7 mouse cellular contexts compared by ENCODE assay signal in the genomic region with DNA sequence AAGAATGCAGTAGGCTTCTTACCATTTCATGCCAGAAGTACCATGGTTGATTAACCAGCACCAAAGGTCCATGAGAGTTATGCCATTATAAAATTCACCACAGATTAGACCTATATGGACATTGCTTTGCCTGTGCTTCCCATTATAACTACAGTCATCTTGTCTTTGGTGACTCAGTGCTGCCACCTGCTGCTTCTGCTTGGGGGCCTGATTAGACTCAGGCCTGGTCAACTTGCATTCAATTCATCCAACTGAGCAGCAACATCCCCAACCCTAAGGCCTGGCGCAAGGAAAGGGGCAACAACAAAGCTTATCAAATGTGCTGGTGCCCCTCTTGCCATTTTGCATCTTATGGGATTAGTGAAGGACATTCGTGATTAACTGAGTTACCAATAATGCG. TPM values are rescaled to one million over a fixed set of nuclear protein-coding genes. Genes with fewer than 3 reads are reported as not detected.
DNase-seq lines count a peak whose midpoint lies in the region; TF ChIP-seq lines count a peak whose summit lies in the region.

No protein-coding gene starts in this region.

- H3K27me3 ChIP-seq in ES-Bruce4 (ENCODE audit: control insufficient read depth, insufficient read depth, low read length, poor library complexity, severe bottlenecking): no peaks in the 10 kb centered on the region
- no peaks in the 10 kb centered on the region for H3K27me3 ChIP-seq in spleen, adult 2 months (ENCODE audit: control insufficient read depth, insufficient read depth, low read length)

- H3K9me3 ChIP-seq in ES-Bruce4 (replicated peaks; ENCODE audit: control insufficient read depth, insufficient read depth, low read length, poor library complexity, severe bottlenecking): no peaks in the 10 kb centered on the region

- peak; percentile 80 for TF ChIP-seq CTCF in ES-Bruce4 (IDR thresholded peaks at IDR 0.05; ENCODE audit: low read depth, low read length)
- peak; percentile 64; the same call in 1 of the 2 replicates for TF ChIP-seq CTCF in spleen, adult 2 months (IDR thresholded peaks at IDR 0.05; ENCODE audit: extremely low read depth, insufficient read depth, insufficient read length, insufficient replicate concordance)

- no peak overlapping the region for H3K4me3 ChIP-seq in ES-Bruce4 (ENCODE audit: low read depth, low read length)
- no peak overlapping the region for H3K4me3 ChIP-seq in spleen, adult 2 months (ENCODE audit: extremely low read depth, insufficient read depth, insufficient read length)

- 91% methylated on average over 3 of the region's 3 CpGs for WGBS in spleen, adult 2 months

- H3K27ac ChIP-seq in ES-Bruce4 (ENCODE audit: insufficient read depth, low read length): no peak overlapping the region
- no peak overlapping the region for H3K27ac ChIP-seq in spleen, adult 2 months (ENCODE audit: insufficient read depth, low read length)

- no peak for TF ChIP-seq POLR2A in ES-Bruce4 (IDR thresholded peaks at IDR 0.05; ENCODE audit: insufficient read depth, low read length)
- TF ChIP-seq POLR2A in spleen, adult 2 months (IDR thresholded peaks at IDR 0.05; ENCODE audit: low read depth, low read length): no peak

- TF ChIP-seq EP300 in ES-Bruce4 (IDR thresholded peaks at IDR 0.05; ENCODE audit: insufficient read depth, low read depth, low read length): no peak

- no peak overlapping the region for H3K9ac ChIP-seq in ES-Bruce4 (ENCODE audit: low read depth, poor library complexity, severe bottlenecking)

- peaks cover 2% of the 10 kb centered on the region for H3K4me1 ChIP-seq in ES-Bruce4 (ENCODE audit: control insufficient read depth, insufficient read depth, low read length)
- peaks cover 6% of the 10 kb centered on the region for H3K4me1 ChIP-seq in spleen, adult 2 months (ENCODE audit: control insufficient read depth, insufficient read depth, insufficient read length)

- H3K36me3 ChIP-seq in ES-Bruce4 (ENCODE audit: control insufficient read depth, insufficient read depth, low read length, poor library complexity, severe bottlenecking): peaks cover 20% of the 10 kb centered on the region
- H3K36me3 ChIP-seq in spleen, adult 2 months (ENCODE audit: control insufficient read depth, insufficient read depth, low read length): peaks cover 2% of the 10 kb centered on the region; the same call in 1 of the 2 replicates

- peak; percentile 83 for DNase-seq in ZHBTc4 (ENCODE audit: low read depth, low spot score)
- peak; percentile 79 to 84 for DNase-seq in cerebellum, postnatal 36 days
- DNase-seq in heart, adult 9 months (ENCODE audit: low spot score in 2 of 2): peak; percentile 59 to 77
- DNase-seq in layer of hippocampus, adult 8-10 months (ENCODE audit: low spot score in 2 of 2): peak; percentile 61 to 81
- DNase-seq in lung, postnatal 36 days: peak; percentile 96
- peak; percentile 33 to 79 for DNase-seq in spleen, adult 2 months (ENCODE audit: low read depth in 1 of 2, low spot score in 2 of 2)

RNA-seq across cellular contexts. Expression of gene Zfp1, which starts 19.3 kb away (rescaled TPM):
- 21.2 and 22.3 TPM in 2 replicates for polyA plus RNA-seq in ES-Bruce4 (2011; ENCODE audit: insufficient read depth, insufficient read length, low read depth, missing spikeins)
- 10 to 100 TPM; 21.7 to 23.9 (median 22.5) TPM for total RNA-seq in layer of hippocampus, adult 8-10 months (2022)
- 4.9 and 5.2 TPM in 2 replicates for polyA plus RNA-seq in spleen, adult 2 months (2012; rRNA removed)

RNA-seq across cellular contexts. Expression of gene Ctrb1, which starts 28.3 kb away (rescaled TPM):
- polyA plus RNA-seq in ES-Bruce4 (2011; ENCODE audit: insufficient read depth, insufficient read length, low read depth, missing spikeins): not detected in 2 replicates
- not detected for total RNA-seq in layer of hippocampus, adult 8-10 months (2022)
- polyA plus RNA-seq in spleen, adult 2 months (2012; rRNA removed): 23,675 and 41,549 TPM in 2 replicates

RNA-seq across cellular contexts. Expression of gene Ldhd, which starts 32.3 kb away (rescaled TPM):
- polyA plus RNA-seq in ES-Bruce4 (2011; ENCODE audit: insufficient read depth, insufficient read length, low read depth, missing spikeins): 1.1 and 1.7 TPM in 2 replicates
- total RNA-seq in layer of hippocampus, adult 8-10 months (2022): 1 to 10 TPM; 7.5 to 9.6 (median 9.0) TPM
- 1.2 and 1.8 TPM in 2 replicates for polyA plus RNA-seq in spleen, adult 2 months (2012; rRNA removed)

Comparison
In these comparisons a context has a peak if more than half of its experiments do, and no peak if none do; other contexts are left out.
1. RNA of gene Ctrb1, which starts 28.3 kb away (polyA plus RNA-seq): 23,675 to 41,549 TPM in spleen, adult 2 months; not detected in ES-Bruce4; every median in the first group is over 1,000 times any median in the second.
2. Peak in every context shown above with its lines, with median percentiles within 50 percentile points of each other: DNase-seq.